Mouse (Mus musculus) spleen, adult 10 weeks (tissue): Measurements from ENCODE around the gene Mterf4. TPM values are rescaled to one million over a fixed set of nuclear protein-coding genes. Genes with fewer than 3 reads are reported as not detected.

ENCODE experiments used
- polyA plus RNA-seq: library from polyadenylated mRNA; stranded (reverse); fragments of 350-450 nt; fragmentation: Illumina TruSeq; extraction: RNeasy Lipid Tissue Mini Kit (QIAGEN cat#74804); gene quantifications from one replicate; pipeline ENCODE4 v1.2.3, GENCODE M21; 2015; ENCODE audit warnings: low replicate concordance; ENCODE audit not compliant: insufficient read depth

The Mterf4 gene
- 21.9 TPM for polyA plus RNA-seq

DNA sequence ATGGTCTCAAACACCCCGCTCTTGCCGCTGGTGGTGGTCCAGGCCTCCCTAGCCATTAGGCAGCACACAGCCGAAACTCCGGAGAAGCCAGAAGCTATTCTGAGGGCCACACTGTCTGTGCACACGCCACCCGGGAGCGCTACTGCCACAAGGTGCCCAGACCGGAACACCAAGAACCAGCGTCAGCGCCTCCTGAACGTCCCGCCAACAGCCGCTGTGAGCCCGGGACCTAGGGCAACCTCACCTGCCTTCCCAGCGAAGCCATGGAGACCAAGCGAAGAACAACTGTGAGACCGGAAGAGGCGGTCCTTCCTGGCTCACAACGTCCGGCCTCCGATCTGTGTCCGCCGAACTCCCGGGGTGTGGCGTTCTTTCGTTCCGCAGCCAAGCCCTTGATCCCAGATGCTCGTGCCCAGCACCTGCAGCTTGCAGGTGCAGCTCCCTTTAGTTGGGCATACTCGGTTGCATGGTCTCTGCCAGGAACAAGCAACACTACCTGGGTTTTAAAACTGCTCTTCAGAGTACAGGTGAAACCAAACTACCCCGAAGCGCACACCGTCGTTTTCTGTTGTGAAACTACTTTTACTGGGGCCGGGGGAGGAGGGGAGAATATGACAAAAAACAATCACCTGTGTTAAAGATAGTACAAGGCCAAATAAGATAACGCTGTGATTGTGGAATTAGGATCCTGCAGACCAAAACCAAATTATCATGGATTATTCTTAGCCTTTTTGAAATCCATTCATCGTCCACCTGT is at the start of gene Mterf4:
Gene Mterf4, minus strand, starts transcription at position 335 of the 757 bp plus-strand sequence.

DNA sequence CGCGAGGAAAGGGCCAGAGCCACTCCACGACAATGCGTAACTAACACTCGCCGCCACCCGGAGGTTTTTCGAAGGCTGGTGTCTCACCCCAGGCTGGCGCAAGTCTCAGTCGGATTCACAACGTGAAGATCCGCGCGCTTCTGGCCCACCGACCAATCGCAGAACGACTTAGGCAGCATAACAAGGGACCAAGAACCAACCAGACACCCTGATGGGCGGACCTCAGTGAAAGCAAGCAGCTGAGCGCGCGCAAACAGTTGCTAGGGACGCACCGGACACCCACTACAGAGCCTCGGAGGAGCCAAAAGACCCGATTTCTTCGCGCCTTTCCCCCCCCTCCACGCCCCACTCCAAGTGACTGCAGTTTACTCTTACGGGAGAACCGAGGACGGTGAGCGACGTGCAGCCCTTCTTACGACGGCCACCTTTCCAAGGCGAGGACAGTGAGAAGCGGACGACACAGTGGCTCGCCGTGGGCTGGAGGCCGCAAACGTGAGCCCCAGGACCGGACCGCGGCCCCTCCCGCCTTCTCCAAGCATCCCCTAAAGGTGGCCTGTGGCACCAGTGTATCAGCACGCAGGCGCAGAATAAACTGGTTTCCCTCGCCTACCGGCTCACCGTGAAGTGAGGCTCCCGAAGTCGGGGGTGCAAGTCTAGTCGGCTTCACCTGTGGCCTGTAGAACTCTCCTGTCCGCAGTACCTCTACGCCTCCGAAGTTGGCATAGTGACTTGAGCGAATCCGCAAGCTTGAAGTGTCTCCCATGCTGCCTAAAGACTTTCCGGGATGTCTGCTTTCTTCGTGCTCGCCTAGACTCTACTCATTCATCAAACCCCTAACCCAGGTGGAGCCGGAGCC is 37.2 kb upstream of the Mterf4 start, which contains the start of the genes Ppp1r7 and Pask:
Gene Ppp1r7, plus strand, starts transcription at position 207 of the 856 bp plus-strand sequence.
Gene Pask, minus strand, starts transcription at position 835 of the 856 bp plus-strand sequence.

Other genes with a start within 250 kb of the Mterf4 start
- 0.26 TPM for gene Kif1a, start 204.0 kb downstream of the Mterf4 start, polyA plus RNA-seq
- gene Agxt, start 170.7 kb downstream of the Mterf4 start, polyA plus RNA-seq: not detected
- gene 2310007B03Rik, start 145.0 kb downstream of the Mterf4 start, polyA plus RNA-seq: not detected
- 0.30 TPM for gene Crocc2, start 137.2 kb downstream of the Mterf4 start, polyA plus RNA-seq
- gene Sned1, start 70.1 kb downstream of the Mterf4 start, polyA plus RNA-seq: 35.9 TPM
- 33.8 TPM for gene Ppp1r7, start 36.9 kb upstream of the Mterf4 start, polyA plus RNA-seq
- gene Pask, start 37.6 kb upstream of the Mterf4 start, polyA plus RNA-seq: 2.4 TPM
- 1.3 TPM for gene Ano7, start 68.0 kb upstream of the Mterf4 start, polyA plus RNA-seq
- 104 TPM for gene Hdlbp, start 172.9 kb upstream of the Mterf4 start, polyA plus RNA-seq
- 3.4 TPM for gene Farp2, start 206.2 kb upstream of the Mterf4 start, polyA plus RNA-seq